Mouse (Mus musculus) liver, embryonic 13.5 days (tissue): ENCODE results near the gene Sft2d2. TPM values are rescaled to one million over a fixed set of nuclear protein-coding genes. Genes with fewer than 3 reads are reported as not detected.

Source experiments
- ATAC-seq: fragments of 200-750 bp; cut with Nextera tagmentation; 2 replicates; pipeline ENCODE4 v1.8.0; 2017; ENCODE audit warnings: low read depth, mild to moderate bottlenecking, moderate number of reproducible peaks, moderate library complexity
- DNase-seq: peaks from one replicate; pipeline ENCODE4 v3.0.0; 2022
- H3K27ac ChIP-seq: fragments of 300-500 bp; sonication (generic); 2 replicates; pipeline ENCODE4 v1.5.1; 2015; ENCODE audit warnings: moderate library complexity, mild to moderate bottlenecking, inconsistent platforms
- H3K27me3 ChIP-seq: fragments of 300-500 bp; sonication (generic); 2 replicates; pipeline ENCODE4 v1.6.1; 2015; ENCODE audit warnings: mild to moderate bottlenecking, inconsistent platforms
- H3K36me3 ChIP-seq: fragments of 300-500 bp; sonication (generic); 2 replicates; pipeline ENCODE4 v1.6.1; 2015; ENCODE audit warnings: mild to moderate bottlenecking, inconsistent platforms
- H3K4me1 ChIP-seq: fragments of 300-500 bp; sonication (generic); replicated peaks from 2 replicates; pipeline ENCODE4 v1.6.1; 2015; ENCODE audit warnings: inconsistent platforms
- H3K4me2 ChIP-seq: fragments of 300-500 bp; sonication (generic); 2 replicates; pipeline ENCODE4 v1.6.1; 2015; ENCODE audit warnings: inconsistent platforms, mild to moderate bottlenecking, moderate library complexity
- H3K4me3 ChIP-seq: fragments of 300-500 bp; sonication (generic); replicated peaks from 2 replicates; pipeline ENCODE4 v1.5.1; 2015; ENCODE audit warnings: mild to moderate bottlenecking, inconsistent platforms
- H3K9ac ChIP-seq: fragments of 300-500 bp; sonication (generic); 2 replicates; pipeline ENCODE4 v1.6.1; 2015; ENCODE audit warnings: mild to moderate bottlenecking, inconsistent platforms
- H3K9me3 ChIP-seq: fragments of 300-500 bp; sonication (generic); replicated peaks from 2 replicates; pipeline ENCODE4 v1.6.1; 2016; ENCODE audit warnings: inconsistent platforms
- WGBS: fragments of 180-500 bp; shearing (Covaris S2); methylation state at CpG from one replicate; pipeline ENCODE4 v1.1.7; 2015; ENCODE audit not compliant: insufficient replicate concordance; 5-methylcytosine and 5-hydroxymethylcytosine counted together
- polyA plus RNA-seq: library from polyadenylated mRNA; unstranded; fragments of >200 nt; fragmentation: Nextera tagmentation; extraction: Ambion mirVana; gene quantifications from 2 replicates; pipeline ENCODE4 v1.2.1, GENCODE M21; 2015

Sft2d2 gene
- polyA plus RNA-seq, 1 experiment from 2014 or later: 5.7 TPM

DNA sequence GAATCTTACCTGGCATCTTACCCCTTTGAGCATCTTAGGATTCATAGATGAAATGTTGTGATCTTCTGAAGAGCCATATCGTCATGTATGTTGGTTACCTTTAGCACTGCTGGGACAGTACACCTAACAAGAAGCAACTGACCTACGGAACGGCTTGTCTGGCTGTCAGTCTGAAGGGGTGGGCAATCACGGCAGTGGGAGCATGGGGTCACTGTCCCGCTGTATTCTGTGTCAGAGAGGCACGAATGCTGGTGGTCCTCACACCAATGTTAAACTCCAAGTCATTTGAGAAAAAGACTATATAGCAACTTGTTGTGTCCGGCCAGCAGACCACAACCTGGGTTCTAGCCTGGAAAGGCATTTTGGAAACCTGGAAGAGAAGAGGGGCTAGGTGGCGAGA, 23.0 kb downstream of the Sft2d2 start:
- Histone ChIP-seq H3K27me3 (no peaks in the 10 kb centered on the region), H3K4me1 (no peaks in the 10 kb centered on the region), H3K27ac (no peak overlapping the region), H3K9me3 (no peaks in the 10 kb centered on the region), H3K4me3 (no peak overlapping the region), H3K36me3 (no peaks in the 10 kb centered on the region), H3K4me2 (no peak overlapping the region), H3K9ac (no peak overlapping the region)
- ATAC-seq: no peak
- WGBS: 69% methylated on average over 7 of the region's 8 CpGs
- DNase-seq: no peak

DNA sequence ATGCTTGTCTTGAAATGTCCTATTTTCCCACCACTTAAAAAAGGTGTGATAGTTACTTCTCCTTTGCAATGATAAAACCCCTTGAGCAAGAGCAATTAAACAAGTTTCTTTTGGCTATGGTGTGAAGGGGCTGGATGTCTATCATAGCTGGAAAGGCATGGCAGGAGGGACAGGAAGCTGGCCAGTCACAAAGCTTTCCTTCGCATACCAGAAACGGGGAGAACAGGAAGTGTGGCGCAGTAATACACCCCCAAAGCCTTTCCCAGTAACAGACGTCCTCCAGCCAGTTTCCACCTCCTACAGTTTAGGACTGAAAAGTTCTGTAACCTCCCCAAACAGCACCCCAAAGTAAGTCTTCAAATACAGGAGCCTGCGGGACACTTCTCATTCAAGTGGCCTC, 24.1 kb downstream of the Sft2d2 start:
- no peak overlapping the region for H3K4me3 ChIP-seq
- no peak overlapping the region for H3K4me2 ChIP-seq
- H3K9ac ChIP-seq: no peak overlapping the region
- no peak for ATAC-seq
- 33% methylated on average over 5 of the region's 5 CpGs for WGBS
- H3K9me3 ChIP-seq: no peaks in the 10 kb centered on the region
- H3K36me3 ChIP-seq: no peaks in the 10 kb centered on the region
- H3K27me3 ChIP-seq: no peaks in the 10 kb centered on the region
- no peak for DNase-seq
- no peak overlapping the region for H3K27ac ChIP-seq
- no peaks in the 10 kb centered on the region for H3K4me1 ChIP-seq

DNA sequence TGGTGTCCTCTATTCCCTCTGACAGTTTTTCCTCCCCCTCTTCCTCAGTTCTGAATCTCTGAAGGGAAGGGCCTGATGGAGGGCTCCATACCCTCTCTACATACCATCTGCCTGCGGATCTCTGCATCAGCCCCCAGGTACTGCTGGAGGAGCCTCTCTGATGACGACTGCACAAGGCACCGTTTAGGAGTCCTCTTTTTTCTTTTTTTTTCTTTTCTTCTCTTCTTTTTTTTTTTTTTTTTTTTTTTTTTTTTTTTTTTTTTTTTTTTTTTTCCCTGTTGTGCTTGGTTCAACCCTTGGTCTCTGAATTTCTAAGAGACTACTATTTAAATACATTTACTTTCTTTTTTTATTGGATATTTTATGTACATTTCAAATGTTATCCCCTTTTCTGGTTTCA, 24.8 kb downstream of the Sft2d2 start:
- H3K4me2 ChIP-seq: no peak overlapping the region
- no peak overlapping the region for H3K4me3 ChIP-seq
- no peak overlapping the region for H3K27ac ChIP-seq
- no peaks in the 10 kb centered on the region for H3K27me3 ChIP-seq
- 58% methylated on average over 3 of the region's 3 CpGs for WGBS
- ATAC-seq (no peak), DNase-seq (no peak)
- H3K9ac ChIP-seq: no peak overlapping the region
- H3K4me1 ChIP-seq: no peaks in the 10 kb centered on the region
- H3K36me3 ChIP-seq: no peaks in the 10 kb centered on the region
- H3K9me3 ChIP-seq: no peaks in the 10 kb centered on the region

DNA sequence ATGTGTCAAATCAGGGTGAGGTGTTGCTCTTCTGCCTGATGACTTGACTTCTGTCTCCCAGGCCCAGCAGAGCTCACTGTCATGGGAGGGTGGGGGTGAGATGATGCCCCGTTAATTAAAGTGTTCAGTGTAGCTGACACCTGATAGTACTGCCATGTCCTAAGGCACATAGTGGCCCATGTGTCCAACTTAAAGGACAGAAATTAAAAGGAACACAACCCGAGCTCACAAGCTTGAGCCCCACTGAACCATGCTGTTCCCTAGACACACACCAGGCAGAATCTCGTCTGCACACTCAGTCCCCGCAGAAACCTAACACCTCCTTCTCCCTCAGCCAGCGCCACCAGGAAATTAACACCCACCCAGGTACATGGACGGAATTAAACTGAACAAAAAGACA, 29.3 kb downstream of the Sft2d2 start:
- WGBS: 78% methylated on average over 6 of the region's 6 CpGs
- no peaks in the 10 kb centered on the region for H3K9me3 ChIP-seq
- no peak overlapping the region for H3K4me3 ChIP-seq
- DNase-seq (no peak), ATAC-seq (no peak)
- no peaks in the 10 kb centered on the region for H3K27me3 ChIP-seq
- no peaks in the 10 kb centered on the region for H3K4me1 ChIP-seq
- no peak overlapping the region for H3K9ac ChIP-seq
- no peak overlapping the region for H3K27ac ChIP-seq
- no peaks in the 10 kb centered on the region for H3K36me3 ChIP-seq
- no peak overlapping the region for H3K4me2 ChIP-seq

DNA sequence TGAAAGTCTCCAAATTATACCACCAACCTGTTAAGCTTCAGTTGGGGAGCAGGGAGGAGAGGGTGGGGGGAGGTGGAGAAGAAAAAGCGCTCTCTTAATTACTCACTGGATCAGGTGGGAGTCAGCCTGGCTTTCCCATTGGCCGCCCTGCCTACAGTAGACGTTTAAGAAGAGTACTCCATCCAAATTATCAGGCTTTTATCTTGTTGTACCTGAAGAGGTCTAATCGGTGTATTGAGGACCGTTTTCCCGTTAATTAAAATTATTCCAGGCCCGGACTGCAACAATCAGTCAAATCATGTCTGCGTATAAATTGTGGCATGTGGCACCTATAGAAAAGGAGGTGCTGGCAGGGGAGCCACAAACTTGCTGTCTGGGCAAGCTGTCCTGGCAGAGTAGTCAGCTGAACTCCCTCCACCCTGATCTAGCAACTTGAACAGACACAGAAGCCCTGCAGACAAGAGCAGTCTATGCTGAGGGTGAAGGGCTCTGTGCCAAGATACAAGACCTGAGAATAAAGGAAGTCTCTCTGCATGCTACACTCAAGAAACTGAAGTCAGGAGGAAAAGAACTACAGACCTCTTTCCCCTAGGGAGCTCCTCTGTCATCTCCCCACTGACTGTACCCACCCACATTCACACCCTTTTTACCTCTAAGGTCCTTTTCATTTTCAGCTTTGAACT, 33.4 kb downstream of the Sft2d2 start, which contains the start of gene Tbx19:
Gene Tbx19 (minus strand): TSS at position 51 of the 683 bp plus-strand sequence.
- ATAC-seq (no peak), DNase-seq (no peak)
- no peak within 1 kb of the TSS for H3K4me2 ChIP-seq
- no peak within 1 kb of the TSS for H3K27ac ChIP-seq
- H3K36me3 ChIP-seq: no peaks in the 10 kb centered on the region
- H3K9ac ChIP-seq: no peak within 1 kb of the TSS
- 74% methylated on average over 8 of the region's 8 CpGs for WGBS
- H3K4me3 ChIP-seq: no peak within 1 kb of the TSS
- H3K27me3 ChIP-seq: no peaks in the 10 kb centered on the region
- no peaks in the 10 kb centered on the region for H3K4me1 ChIP-seq
- no peaks in the 10 kb centered on the region for H3K9me3 ChIP-seq

DNA sequence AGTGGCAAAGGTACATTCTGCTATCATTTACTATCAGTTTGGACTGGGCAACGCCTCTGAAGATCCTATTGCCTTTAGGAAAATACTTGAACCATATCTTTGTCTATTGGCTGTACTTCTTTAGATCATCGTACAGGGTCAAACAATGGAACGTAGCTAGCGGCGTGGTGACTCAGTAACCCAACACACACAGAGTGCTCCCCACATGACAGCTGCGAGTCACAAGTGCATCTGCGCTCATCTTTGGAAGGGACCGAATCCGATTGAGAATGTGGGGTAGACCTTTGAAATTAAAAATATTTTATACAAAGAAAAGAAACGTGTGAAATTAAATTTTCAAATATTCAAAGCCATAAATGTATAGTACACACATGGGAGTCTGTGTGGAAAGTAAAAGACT, 35.4 kb downstream of the Sft2d2 start:
- no peak for DNase-seq
- Histone ChIP-seq H3K4me2 (no peak overlapping the region), H3K9ac (no peak overlapping the region), H3K27ac (no peak overlapping the region), H3K36me3 (no peaks in the 10 kb centered on the region), H3K4me1 (no peaks in the 10 kb centered on the region), H3K4me3 (no peak overlapping the region), H3K9me3 (no peaks in the 10 kb centered on the region), H3K27me3 (no peaks in the 10 kb centered on the region)
- WGBS: 69% methylated on average over 10 of the region's 10 CpGs
- ATAC-seq: no peak

DNA sequence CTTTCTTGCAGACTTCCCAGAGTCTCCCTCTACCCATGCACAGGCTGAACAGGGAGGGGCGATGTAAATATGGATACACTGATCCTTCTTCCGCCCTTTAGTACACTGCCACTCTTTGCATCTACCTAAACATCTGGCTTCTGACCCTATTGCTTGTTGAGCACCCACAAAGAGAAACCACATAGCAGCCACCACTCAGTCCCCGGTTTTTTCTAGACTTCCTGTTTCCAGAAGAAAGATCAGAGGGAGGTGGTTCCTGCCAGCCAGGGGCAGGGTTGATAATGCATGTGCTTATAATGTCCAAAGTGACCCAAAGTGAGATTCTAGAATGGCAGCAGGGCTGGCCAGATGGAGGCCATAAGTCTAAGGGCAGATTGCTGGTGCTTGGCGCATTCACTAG, 40.1 kb downstream of the Sft2d2 start:
- DNase-seq (no peak), ATAC-seq (no peak)
- 32% methylated on average over 4 of the region's 4 CpGs for WGBS

DNA sequence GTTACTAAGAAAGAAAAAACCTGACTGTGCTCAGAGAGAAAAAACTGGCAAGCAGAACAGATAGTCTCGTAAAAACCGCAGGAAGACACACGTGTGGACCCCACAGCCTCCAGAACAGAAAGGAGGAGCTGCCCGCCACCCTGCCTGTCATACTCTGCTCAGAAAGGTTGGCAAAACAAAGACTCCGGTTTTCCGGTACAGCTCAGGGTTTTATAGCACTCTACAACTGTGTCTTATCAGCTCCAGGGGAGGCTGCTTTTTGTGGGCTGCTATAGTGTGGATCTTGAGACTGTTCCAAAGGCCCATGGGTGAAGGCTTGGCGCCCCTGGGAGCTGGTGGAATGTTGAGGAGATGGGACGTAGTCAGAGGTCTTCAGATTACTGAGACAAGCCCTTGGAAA, 43.0 kb downstream of the Sft2d2 start:
- Histone ChIP-seq H3K27me3 (no peaks in the 10 kb centered on the region), H3K27ac (no peak overlapping the region), H3K4me3 (no peak overlapping the region), H3K4me2 (no peak overlapping the region), H3K9me3 (no peaks in the 10 kb centered on the region), H3K36me3 (no peaks in the 10 kb centered on the region), H3K9ac (no peak overlapping the region), H3K4me1 (no peaks in the 10 kb centered on the region)
- 54% methylated on average over 8 of the region's 8 CpGs for WGBS
- ATAC-seq: no peak
- no peak for DNase-seq

More for the DNA sequence above, 40.1 kb downstream of the Sft2d2 start:
- Histone ChIP-seq H3K36me3 (no peaks in the 10 kb centered on the region), H3K9ac (no peak overlapping the region), H3K4me1 (no peaks in the 10 kb centered on the region), H3K9me3 (no peaks in the 10 kb centered on the region), H3K4me3 (no peak overlapping the region), H3K27me3 (no peaks in the 10 kb centered on the region), H3K4me2 (no peak overlapping the region), H3K27ac (no peak overlapping the region)

DNA sequence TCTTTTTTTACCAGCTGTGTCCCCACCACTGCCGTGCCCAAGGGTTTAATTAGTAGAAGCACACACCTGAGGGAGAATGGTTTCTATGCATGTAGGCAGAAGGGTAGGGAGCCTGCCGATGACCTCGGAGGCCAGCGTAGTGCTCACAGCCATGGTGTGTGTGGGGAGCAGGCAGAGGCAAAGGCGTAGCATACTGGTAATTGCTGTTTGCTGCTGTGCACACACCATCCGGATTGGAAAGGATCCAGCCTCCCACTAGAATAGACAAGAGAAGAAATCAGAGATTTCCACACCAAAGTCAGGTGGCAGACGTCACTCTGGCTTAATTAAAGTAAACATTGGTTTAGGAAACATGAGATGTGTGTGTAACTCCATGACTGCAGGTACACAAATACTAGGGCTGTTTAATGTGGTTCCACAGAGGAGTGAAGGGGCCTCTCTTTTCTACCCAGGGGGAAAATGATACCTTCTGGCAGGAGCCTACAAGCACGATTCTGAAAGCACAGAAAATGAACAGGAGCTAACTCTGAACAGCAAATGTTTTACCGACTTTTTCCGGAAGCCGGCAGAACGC, 51.8 kb downstream of the Sft2d2 start:
- Histone ChIP-seq H3K9ac (no peak overlapping the region), H3K4me3 (no peak overlapping the region), H3K4me2 (no peak overlapping the region), H3K27me3 (no peaks in the 10 kb centered on the region), H3K36me3 (no peaks in the 10 kb centered on the region), H3K4me1 (no peaks in the 10 kb centered on the region), H3K27ac (no peak overlapping the region), H3K9me3 (no peaks in the 10 kb centered on the region)
- ATAC-seq (no peak), DNase-seq (no peak)
- 76% methylated on average over 12 of the region's 12 CpGs for WGBS

DNA sequence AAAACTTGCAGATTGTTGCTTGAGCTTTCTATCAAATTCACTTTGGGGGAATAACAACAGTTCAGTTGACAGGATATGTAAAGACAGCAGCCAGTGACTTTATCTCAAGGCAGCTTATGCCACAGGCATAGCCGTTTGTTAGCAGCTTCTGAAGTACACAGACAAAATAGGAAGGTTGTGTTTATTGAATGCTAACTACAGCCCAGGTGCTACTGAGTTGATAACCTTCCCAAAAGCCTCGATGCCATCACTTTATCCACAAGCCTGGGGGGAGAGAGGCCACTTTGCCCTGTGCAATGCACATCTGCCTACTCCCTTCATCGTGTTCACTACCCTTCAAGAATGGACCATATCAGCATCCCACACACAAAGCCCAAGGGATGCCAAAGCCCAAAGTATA, 54.0 kb downstream of the Sft2d2 start:
- ATAC-seq (no peak), DNase-seq (no peak)
- Histone ChIP-seq H3K9ac (no peak overlapping the region), H3K4me1 (no peaks in the 10 kb centered on the region), H3K36me3 (no peaks in the 10 kb centered on the region), H3K4me2 (no peak overlapping the region), H3K27ac (no peak overlapping the region), H3K27me3 (no peaks in the 10 kb centered on the region), H3K4me3 (no peak overlapping the region), H3K9me3 (no peaks in the 10 kb centered on the region)
- 20% methylated on average over 3 of the region's 3 CpGs for WGBS

DNA sequence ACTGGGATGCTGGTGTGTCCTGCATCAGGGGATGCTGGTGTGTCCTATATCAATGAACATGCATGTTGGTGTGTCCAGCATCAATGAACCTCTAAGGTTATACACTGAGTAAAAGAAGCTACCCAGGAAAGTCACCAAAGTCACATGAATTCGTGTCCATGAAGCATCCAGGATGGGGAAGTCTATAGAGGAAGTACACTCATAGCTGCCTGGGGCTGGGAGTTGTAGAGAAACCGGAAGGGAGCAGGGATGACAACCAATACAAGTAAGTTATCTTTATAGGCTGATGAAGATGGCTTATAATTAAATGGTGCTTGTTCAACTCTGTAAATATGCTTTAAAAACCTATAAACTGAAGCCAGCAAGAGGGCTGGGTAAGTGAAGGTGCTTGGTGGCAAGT, 60.4 kb downstream of the Sft2d2 start:
- Histone ChIP-seq H3K9me3 (no peaks in the 10 kb centered on the region), H3K4me2 (no peak overlapping the region), H3K36me3 (no peaks in the 10 kb centered on the region), H3K27me3 (no peaks in the 10 kb centered on the region), H3K9ac (no peak overlapping the region), H3K4me3 (no peak overlapping the region), H3K27ac (no peak overlapping the region), H3K4me1 (peaks cover 6% of the 10 kb centered on the region)
- 27% methylated on average over 2 of the region's 2 CpGs for WGBS
- ATAC-seq (no peak), DNase-seq (no peak)

DNA sequence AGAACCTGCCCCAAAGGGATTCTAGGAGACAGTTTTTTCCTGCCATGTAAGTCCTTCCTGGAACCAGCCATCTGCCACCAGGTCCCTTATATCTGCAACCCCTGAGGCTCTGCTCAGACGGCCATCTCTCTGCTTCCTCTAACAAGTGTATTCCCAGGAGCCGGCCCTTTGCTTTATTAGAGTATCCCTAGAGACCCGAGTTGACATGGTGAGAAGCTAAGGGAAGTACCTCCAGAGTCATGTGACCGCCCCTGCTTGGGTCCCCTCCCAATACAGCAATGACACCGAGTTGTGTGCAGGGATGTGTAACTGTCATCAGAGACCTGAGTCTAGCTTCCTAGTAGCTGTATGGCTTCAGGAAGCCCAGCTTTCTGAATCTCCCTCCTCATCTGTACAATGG, 61.0 kb downstream of the Sft2d2 start:
- 55% methylated on average over 5 of the region's 5 CpGs for WGBS

More for the DNA sequence above, 61.0 kb downstream of the Sft2d2 start:
- no peak for ATAC-seq
- Histone ChIP-seq H3K4me2 (no peak overlapping the region), H3K9me3 (no peaks in the 10 kb centered on the region), H3K9ac (no peak overlapping the region), H3K4me3 (no peak overlapping the region), H3K27me3 (no peaks in the 10 kb centered on the region), H3K4me1 (peaks cover 6% of the 10 kb centered on the region), H3K36me3 (no peaks in the 10 kb centered on the region), H3K27ac (no peak overlapping the region)
- DNase-seq: no peak
